Mouse (Mus musculus): ENCODE data around the gene Scube2. TPM values are rescaled to one million over a fixed set of nuclear protein-coding genes. Genes with fewer than 3 reads are reported as not detected.

Scube2 gene
- total and polyA plus RNA-seq, 3 experiments: 0.27 to 0.67 TPM; not detected in 1

- H3K4me3 ChIP-seq (ENCODE audit: control insufficient read depth in 1 of 2, insufficient read depth in 1 of 2, low read depth in 2 of 2, low read length in 2 of 2): no peak overlapping the region
- no peaks in the 10 kb centered on the region for H3K79me2 ChIP-seq (ENCODE audit: control insufficient read depth, insufficient read depth, low read length, poor library complexity)
- H3K27me3 ChIP-seq (ENCODE audit: control insufficient read depth in 1 of 2, insufficient read depth in 2 of 2, low read length in 2 of 2): no peaks in the 10 kb centered on the region
- no peak overlapping the region for H3K27ac ChIP-seq (ENCODE audit: control insufficient read depth, low read depth, low read length)
- no peak for DNase-seq (ENCODE audit: low read depth, low spot score)
- peaks cover 0 to 3% of the 10 kb centered on the region in 2 experiments; a peak in 2 of 4 replicates for H3K4me1 ChIP-seq (ENCODE audit: control insufficient read depth in 1 of 2, insufficient read depth in 2 of 2, low read length in 2 of 2)
- H3K9me3 ChIP-seq (replicated peaks; ENCODE audit: insufficient read depth, low read length): no peaks in the 10 kb centered on the region
- H3K36me3 ChIP-seq (ENCODE audit: control insufficient read depth in 1 of 2, insufficient read depth in 2 of 2, low read length in 2 of 2): peaks cover 0 to 5% of the 10 kb centered on the region in 2 experiments; a peak in 2 of 4 replicates
- H3K9ac ChIP-seq (ENCODE audit: control insufficient read depth, low read depth, low read length, poor library complexity, severe bottlenecking): no peak overlapping the region
- no peak for TF ChIP-seq MAZ (IDR thresholded peaks at IDR 0.05; ENCODE audit: low read depth, low read length)
- no peak for TF ChIP-seq MYC (IDR thresholded peaks at IDR 0.05; ENCODE audit: low read depth, low read length)
Measured at GRCm38 (mm10) chr7:109876085-109876484, 10.6 kb upstream of the Scube2 start.

- Histone ChIP-seq H3K27me3 (ENCODE audit: control insufficient read depth in 1 of 2, insufficient read depth in 2 of 2, low read length in 2 of 2) (no peaks in the 10 kb centered on the region), H3K9me3 (replicated peaks; ENCODE audit: insufficient read depth, low read length) (no peaks in the 10 kb centered on the region), H3K4me1 (ENCODE audit: control insufficient read depth in 1 of 2, insufficient read depth in 2 of 2, low read length in 2 of 2) (peaks cover 0 to 5% of the 10 kb centered on the region in 2 experiments; a peak in 3 of 4 replicates), H3K9ac (ENCODE audit: control insufficient read depth, low read depth, low read length, poor library complexity, severe bottlenecking) (no peak overlapping the region), H3K36me3 (ENCODE audit: control insufficient read depth in 1 of 2, insufficient read depth in 2 of 2, low read length in 2 of 2) (peaks cover 0 to 8% of the 10 kb centered on the region in 2 experiments; a peak in 2 of 4 replicates), H3K4me3 (ENCODE audit: control insufficient read depth in 1 of 2, insufficient read depth in 1 of 2, low read depth in 2 of 2, low read length in 2 of 2) (no peak overlapping the region), H3K79me2 (ENCODE audit: control insufficient read depth, insufficient read depth, low read length, poor library complexity) (no peaks in the 10 kb centered on the region), H3K27ac (ENCODE audit: control insufficient read depth, low read depth, low read length) (no peak overlapping the region)
- no peak for TF ChIP-seq MAZ (IDR thresholded peaks at IDR 0.05; ENCODE audit: low read depth, low read length)
- DNase-seq (ENCODE audit: low read depth, low spot score): no peak
Measured at GRCm38 (mm10) chr7:109875598-109875997, 10.1 kb upstream of the Scube2 start.

- Histone ChIP-seq H3K4me3 (ENCODE audit: control insufficient read depth in 1 of 2, insufficient read depth in 1 of 2, low read depth in 2 of 2, low read length in 2 of 2) (no peak overlapping the region), H3K36me3 (ENCODE audit: control insufficient read depth in 1 of 2, insufficient read depth in 2 of 2, low read length in 2 of 2) (peaks cover 0 to 8% of the 10 kb centered on the region in 2 experiments; a peak in 2 of 4 replicates), H3K27me3 (ENCODE audit: control insufficient read depth in 1 of 2, insufficient read depth in 2 of 2, low read length in 2 of 2) (no peaks in the 10 kb centered on the region), H3K9ac (ENCODE audit: control insufficient read depth, low read depth, low read length, poor library complexity, severe bottlenecking) (no peak overlapping the region), H3K79me2 (ENCODE audit: control insufficient read depth, insufficient read depth, low read length, poor library complexity) (no peaks in the 10 kb centered on the region), H3K9me3 (replicated peaks; ENCODE audit: insufficient read depth, low read length) (no peaks in the 10 kb centered on the region), H3K4me1 (ENCODE audit: control insufficient read depth in 1 of 2, insufficient read depth in 2 of 2, low read length in 2 of 2) (peaks cover 0 to 5% of the 10 kb centered on the region in 2 experiments; a peak in 3 of 4 replicates), H3K27ac (ENCODE audit: control insufficient read depth, low read depth, low read length) (no peak overlapping the region)
- no peak for DNase-seq (ENCODE audit: low read depth, low spot score)
- no peak for TF ChIP-seq JUND (IDR thresholded peaks at IDR 0.05; ENCODE audit: low read depth, low read length)
- TF ChIP-seq TAL1 (IDR thresholded peaks at IDR 0.05; ENCODE audit: low read length): no peak
- no peak for TF ChIP-seq SIN3A (IDR thresholded peaks at IDR 0.05; ENCODE audit: low read length)
- no peak; the same call in 1 of the 2 replicates for TF ChIP-seq MYB (IDR thresholded peaks at IDR 0.05; ENCODE audit: low read depth, low read length)
- no peak for TF ChIP-seq KAT2A (conservative IDR thresholded peaks at IDR 0.05; ENCODE audit: low read depth, low read length)
- no peak for TF ChIP-seq ZC3H11A (IDR thresholded peaks at IDR 0.05; ENCODE audit: low read depth, low read length)
- no peak for TF ChIP-seq POLR2AphosphoS2 (IDR thresholded peaks at IDR 0.05; ENCODE audit: low read length)
- TF ChIP-seq BHLHE40 (IDR thresholded peaks at IDR 0.05; ENCODE audit: borderline replicate concordance, low read depth, low read length): no peak
- TF ChIP-seq CHD1 (IDR thresholded peaks at IDR 0.05; ENCODE audit: low read depth, low read length): no peak
- no peak for TF ChIP-seq UBTF (IDR thresholded peaks at IDR 0.05; ENCODE audit: borderline replicate concordance, insufficient read depth, low read depth, low read length)
- TF ChIP-seq TCF12 (IDR thresholded peaks at IDR 0.05; ENCODE audit: low read depth, low read length): no peak
- TF ChIP-seq NRF1 (IDR thresholded peaks at IDR 0.05; ENCODE audit: insufficient read depth, low read depth, low read length, poor library complexity, severe bottlenecking): no peak
- no peak for TF ChIP-seq HCFC1 (IDR thresholded peaks at IDR 0.05; ENCODE audit: low read depth, low read length)
- TF ChIP-seq ZNF384 (IDR thresholded peaks at IDR 0.05; ENCODE audit: low read depth, low read length): no peak
- no peak for TF ChIP-seq TBP (IDR thresholded peaks at IDR 0.05; ENCODE audit: low read depth, low read length)
- TF ChIP-seq MXI1 (IDR thresholded peaks at IDR 0.05; ENCODE audit: low read depth, low read length): no peak
- TF ChIP-seq RCOR1 (IDR thresholded peaks at IDR 0.05; ENCODE audit: low read depth, low read length): no peak
- no peak for TF ChIP-seq ZMIZ1 (IDR thresholded peaks at IDR 0.05; ENCODE audit: low read depth, low read length)
- TF ChIP-seq CTCF (IDR thresholded peaks at IDR 0.05 in 2 of 3, conservative IDR thresholded peaks at IDR 0.05 in 1 of 3; ENCODE audit: control insufficient read depth in 1 of 3, insufficient read depth in 1 of 3, low read depth in 2 of 3, low read length in 3 of 3, poor library complexity in 1 of 3, severe bottlenecking in 1 of 3): no peak
- no peak for TF ChIP-seq MAZ (IDR thresholded peaks at IDR 0.05; ENCODE audit: low read depth, low read length)
Measured at GRCm38 (mm10) chr7:109875033-109875432, 9.6 kb upstream of the Scube2 start.
